Mouse (Mus musculus) forebrain, embryonic 13.5 days (tissue): Measurements from ENCODE around the gene Gtpbp6. TPM values are rescaled to one million over a fixed set of nuclear protein-coding genes. Genes with fewer than 3 reads are reported as not detected.
"Not testable (repeated sequence)": the region's sequence is repeated elsewhere in the genome, so short reads cannot be mapped to it uniquely, and the experiment has no call there.

ENCODE experiments used
- ATAC-seq: fragments of 200-750 bp; cut with Nextera tagmentation; 2 replicates; pipeline ENCODE4 v1.8.0; 2017
- H3K27ac ChIP-seq: fragments of 300-500 bp; sonication (generic); 2 replicates; pipeline ENCODE4 v1.5.1; 2015; ENCODE audit warnings: inconsistent platforms, mild to moderate bottlenecking, moderate library complexity
- H3K27me3 ChIP-seq: fragments of 300-500 bp; sonication (generic); 2 replicates; pipeline ENCODE4 v1.6.1; 2015; ENCODE audit warnings: mild to moderate bottlenecking, inconsistent platforms
- H3K36me3 ChIP-seq: fragments of 300-500 bp; sonication (generic); 2 replicates; pipeline ENCODE4 v1.6.1; 2015; ENCODE audit warnings: mild to moderate bottlenecking, inconsistent platforms; ENCODE audit not compliant: poor library complexity, severe bottlenecking
- H3K4me1 ChIP-seq: fragments of 300-500 bp; sonication (generic); 2 replicates; pipeline ENCODE4 v1.6.1; 2015; ENCODE audit warnings: inconsistent platforms
- H3K4me2 ChIP-seq: fragments of 300-500 bp; sonication (generic); 2 replicates; pipeline ENCODE4 v1.6.1; 2015; ENCODE audit warnings: inconsistent platforms, mild to moderate bottlenecking, moderate library complexity
- H3K4me3 ChIP-seq: fragments of 300-500 bp; sonication (generic); 2 replicates; pipeline ENCODE4 v1.5.1; 2015; ENCODE audit warnings: mild to moderate bottlenecking, inconsistent platforms
- H3K9ac ChIP-seq: fragments of 300-500 bp; sonication (generic); 2 replicates; pipeline ENCODE4 v1.6.1; 2015; ENCODE audit warnings: mild to moderate bottlenecking, inconsistent platforms
- H3K9me3 ChIP-seq: fragments of 300-500 bp; sonication (generic); replicated peaks from 2 replicates; pipeline ENCODE4 v1.6.1; 2016; ENCODE audit warnings: inconsistent platforms
- WGBS: fragments of 180-500 bp; shearing (Covaris S2); methylation state at CpG from one replicate; pipeline ENCODE4 v1.1.7; 2015; 5-methylcytosine and 5-hydroxymethylcytosine counted together
- polyA plus RNA-seq: library from polyadenylated mRNA; unstranded; fragments of >200 nt; fragmentation: Nextera tagmentation; extraction: Ambion mirVana; gene quantifications from 2 replicates; pipeline ENCODE4 v1.2.1, GENCODE M21; 2015

The Gtpbp6 gene
- 39.1 and 45.2 TPM in 2 replicates for polyA plus RNA-seq

DNA sequence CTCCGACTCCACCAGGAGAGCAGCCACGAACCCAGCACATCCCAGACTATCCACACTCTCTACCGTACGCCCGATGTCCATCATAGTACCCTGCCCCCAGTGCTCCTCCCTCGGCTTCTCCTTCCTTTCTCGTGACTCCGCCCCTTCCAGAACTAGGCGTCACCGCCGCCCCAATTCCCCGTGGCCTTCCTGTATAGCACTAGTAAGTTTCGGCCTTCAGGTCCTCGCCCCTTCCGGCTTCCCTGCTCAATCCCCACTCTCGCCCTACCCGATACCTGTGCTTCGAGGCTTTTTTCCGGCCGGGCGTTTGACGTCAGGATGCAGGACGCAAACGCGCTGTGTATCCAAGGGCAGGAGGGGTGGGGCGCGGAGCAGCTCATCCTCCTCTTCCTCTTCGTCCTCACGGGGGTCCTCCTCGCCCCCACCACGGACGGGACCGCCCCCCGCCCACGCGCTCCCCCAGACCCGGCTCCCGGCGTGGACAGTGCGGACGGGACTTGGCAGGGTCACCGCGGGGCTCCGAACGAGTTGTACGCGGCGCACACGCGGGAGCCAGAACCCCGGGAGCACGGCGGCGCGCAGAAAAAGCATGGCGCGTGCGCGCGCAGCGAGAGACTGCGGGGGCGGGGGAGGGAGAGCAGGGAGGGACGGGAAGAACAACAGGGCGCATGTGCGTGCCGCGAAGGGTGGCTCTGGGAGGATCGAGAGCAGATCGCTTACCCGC, at the start of gene Gtpbp6:
Gtpbp6 (minus strand) TSS at position 617 of the 724 bp plus-strand sequence.
- ATAC-seq: peak; percentile 79
- H3K4me2 ChIP-seq: peak within 1 kb of the TSS; percentile 90
- peaks cover 21% of the 10 kb centered on the region for H3K4me1 ChIP-seq
- H3K36me3 ChIP-seq: peaks cover 48% of the 10 kb centered on the region
- H3K27me3 ChIP-seq: no peaks in the 10 kb centered on the region
- H3K9ac ChIP-seq: peak within 1 kb of the TSS; percentile 81
- under 1% methylated on average over 71 of the region's 71 CpGs for WGBS
- H3K27ac ChIP-seq: peak within 1 kb of the TSS; percentile 94
- H3K9me3 ChIP-seq: no peaks in the 10 kb centered on the region
- peak within 1 kb of the TSS; percentile 80 for H3K4me3 ChIP-seq

DNA sequence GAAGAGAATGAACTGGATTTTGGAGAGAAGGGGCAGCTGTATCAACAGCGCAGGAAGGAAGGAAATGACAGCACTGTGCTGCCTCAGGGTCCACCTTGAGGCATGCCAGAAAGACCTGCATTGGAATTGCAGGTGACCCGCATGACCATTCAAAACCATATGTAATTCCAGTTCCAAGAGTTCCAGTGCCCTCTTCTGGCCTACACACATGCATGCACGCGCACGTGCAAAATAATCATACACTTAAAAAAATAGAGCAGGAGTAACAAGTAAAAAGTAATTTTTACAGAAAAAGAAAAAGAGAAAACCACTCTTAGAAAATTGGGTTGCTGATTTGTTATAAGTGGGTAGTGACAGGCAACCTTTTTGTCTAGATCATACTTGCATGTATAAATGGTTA, 35.0 kb upstream of the Gtpbp6 start:
- no peak for ATAC-seq
- no peak overlapping the region for H3K4me2 ChIP-seq
- no peaks in the 10 kb centered on the region for H3K4me1 ChIP-seq
- no peaks in the 10 kb centered on the region for H3K9me3 ChIP-seq
- no peak overlapping the region for H3K27ac ChIP-seq
- 92% methylated on average over 5 of the region's 5 CpGs for WGBS
- H3K27me3 ChIP-seq: no peaks in the 10 kb centered on the region
- peaks cover 69% of the 10 kb centered on the region for H3K36me3 ChIP-seq
- H3K9ac ChIP-seq: no peak overlapping the region
- no peak overlapping the region for H3K4me3 ChIP-seq

DNA sequence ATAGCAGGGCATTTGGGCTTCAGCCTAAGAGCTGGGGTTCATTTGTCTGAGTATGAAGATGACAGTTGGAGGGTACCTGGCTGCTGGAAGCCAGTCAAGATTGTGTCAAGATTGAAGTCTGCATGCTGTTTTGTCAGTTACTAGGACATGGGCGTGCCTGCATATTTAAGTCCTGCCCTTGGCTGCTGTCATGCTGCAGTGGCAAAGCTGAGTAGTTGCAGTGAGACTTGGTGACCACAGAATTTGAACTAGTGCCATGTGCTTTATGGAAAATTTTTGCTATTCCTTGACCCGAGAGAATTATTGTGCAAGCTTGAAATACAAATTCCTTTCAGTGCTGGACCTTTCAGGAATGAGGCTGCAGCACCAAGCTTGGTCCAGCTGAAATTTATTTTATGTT, 34.3 kb upstream of the Gtpbp6 start:
- H3K9ac ChIP-seq: no peak overlapping the region
- no peaks in the 10 kb centered on the region for H3K27me3 ChIP-seq
- no peak for ATAC-seq
- peaks cover under 1% of the 10 kb centered on the region; the same call in 1 of the 2 replicates for H3K4me1 ChIP-seq
- H3K27ac ChIP-seq: no peak overlapping the region
- no peak overlapping the region for H3K4me3 ChIP-seq
- no peaks in the 10 kb centered on the region for H3K9me3 ChIP-seq
- H3K4me2 ChIP-seq: no peak overlapping the region
- H3K36me3 ChIP-seq: peaks cover 62% of the 10 kb centered on the region
- WGBS: 90% methylated on average over 2 of the region's 2 CpGs

DNA sequence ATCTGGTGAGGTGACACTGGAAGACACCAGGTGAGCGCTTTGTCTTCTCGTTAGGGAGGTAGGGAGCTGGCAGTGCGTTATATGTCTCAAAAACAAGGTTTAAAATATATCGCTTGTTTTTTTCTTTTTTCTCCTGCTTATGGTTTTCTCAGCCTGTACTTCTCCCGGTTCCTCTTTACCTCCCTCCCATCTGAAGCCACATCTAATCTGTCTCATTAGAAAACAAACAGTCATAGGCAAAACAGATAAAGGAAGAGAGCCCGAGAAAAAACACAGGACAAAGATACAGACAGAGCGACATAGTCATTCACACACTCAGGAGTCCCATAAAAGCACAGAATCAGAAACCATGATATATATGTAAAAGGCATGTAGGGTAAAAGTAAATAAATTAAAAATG, 32.4 kb upstream of the Gtpbp6 start:
- H3K4me1 ChIP-seq: peaks cover 12% of the 10 kb centered on the region
- H3K27ac ChIP-seq: no peak overlapping the region
- H3K4me2 ChIP-seq: no peak overlapping the region
- no peak overlapping the region for H3K4me3 ChIP-seq
- no peak overlapping the region for H3K9ac ChIP-seq
- WGBS: 92% methylated on average over 7 of the region's 7 CpGs
- H3K27me3 ChIP-seq: no peaks in the 10 kb centered on the region
- no peaks in the 10 kb centered on the region for H3K9me3 ChIP-seq
- ATAC-seq: no peak
- H3K36me3 ChIP-seq: peaks cover 46% of the 10 kb centered on the region

DNA sequence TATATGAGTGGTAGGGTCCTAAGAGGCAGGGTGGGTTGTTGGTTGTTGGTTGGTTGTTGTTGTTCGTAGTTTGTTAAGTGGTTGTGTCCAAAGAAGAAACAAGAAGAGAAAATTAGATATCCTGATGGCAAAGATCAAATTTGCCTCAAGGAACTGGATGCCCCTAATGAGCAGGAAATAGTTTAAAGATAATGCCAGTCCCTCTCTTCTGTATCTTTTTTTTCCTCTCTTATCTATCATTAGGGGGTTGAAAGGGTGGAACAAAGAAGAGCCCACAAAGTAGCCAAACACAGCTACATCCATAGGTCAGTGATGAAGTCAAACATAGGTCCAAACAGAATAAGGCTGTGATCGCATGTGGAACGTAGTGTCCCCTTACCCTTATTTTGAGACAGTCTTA, 31.3 kb upstream of the Gtpbp6 start:
- Histone ChIP-seq H3K9ac (no peak overlapping the region), H3K4me3 (no peak overlapping the region), H3K27ac (no peak overlapping the region), H3K27me3 (no peaks in the 10 kb centered on the region), H3K4me1 (peaks cover 12% of the 10 kb centered on the region), H3K4me2 (no peak overlapping the region), H3K36me3 (peaks cover 36% of the 10 kb centered on the region), H3K9me3 (no peaks in the 10 kb centered on the region)
- ATAC-seq: no peak
- WGBS: 90% methylated on average over 3 of the region's 3 CpGs

DNA sequence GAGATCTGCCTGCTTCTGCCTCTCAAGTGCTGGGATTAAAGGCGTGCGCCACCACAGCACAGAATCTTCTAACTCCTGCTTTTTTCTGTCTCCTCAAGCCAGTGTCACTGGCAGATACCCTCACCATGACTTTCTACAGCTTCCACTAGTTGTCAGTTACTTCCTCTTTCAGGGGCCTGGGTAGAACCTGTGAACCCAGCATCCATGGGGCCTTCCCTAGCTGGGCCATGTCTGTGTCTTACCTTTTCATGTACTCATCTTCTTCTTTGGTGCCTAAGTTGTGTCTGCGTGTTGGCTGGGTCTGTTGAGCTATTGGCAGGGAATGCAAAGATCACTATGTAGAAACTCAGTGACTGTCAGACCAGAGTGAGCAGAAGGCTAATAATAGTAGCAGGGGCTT, 29.8 kb upstream of the Gtpbp6 start:
- peaks cover 23% of the 10 kb centered on the region for H3K36me3 ChIP-seq
- H3K9me3 ChIP-seq: no peaks in the 10 kb centered on the region
- 98% methylated on average over 3 of the region's 3 CpGs for whole genome bisulfite sequencing
- no peak overlapping the region for H3K27ac ChIP-seq
- no peaks in the 10 kb centered on the region for H3K27me3 ChIP-seq
- no peak overlapping the region for H3K9ac ChIP-seq
- H3K4me1 ChIP-seq: peaks cover 12% of the 10 kb centered on the region
- H3K4me3 ChIP-seq: no peak overlapping the region
- no peak for ATAC-seq
- no peak overlapping the region for H3K4me2 ChIP-seq

DNA sequence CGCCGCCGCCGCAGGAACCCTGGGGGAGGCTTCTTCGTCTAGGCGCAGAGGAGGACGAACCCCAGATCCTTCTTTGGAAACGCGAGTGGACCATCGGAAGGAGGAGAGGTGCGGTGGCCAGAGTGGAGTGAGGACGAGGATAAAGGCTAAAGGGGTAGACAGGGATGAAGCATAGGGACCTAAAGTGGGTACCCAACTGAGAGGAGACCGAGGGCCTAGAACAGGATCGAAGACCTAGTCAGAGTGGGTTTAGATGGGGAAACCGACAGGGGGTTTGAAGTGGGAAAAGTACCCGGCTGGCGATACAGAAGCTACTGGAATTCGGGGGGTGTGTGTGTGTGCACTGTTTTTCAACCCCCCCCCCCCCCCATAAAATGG, 28.1 kb upstream of the Gtpbp6 start:
- peak; percentile 58 for ATAC-seq

DNA sequence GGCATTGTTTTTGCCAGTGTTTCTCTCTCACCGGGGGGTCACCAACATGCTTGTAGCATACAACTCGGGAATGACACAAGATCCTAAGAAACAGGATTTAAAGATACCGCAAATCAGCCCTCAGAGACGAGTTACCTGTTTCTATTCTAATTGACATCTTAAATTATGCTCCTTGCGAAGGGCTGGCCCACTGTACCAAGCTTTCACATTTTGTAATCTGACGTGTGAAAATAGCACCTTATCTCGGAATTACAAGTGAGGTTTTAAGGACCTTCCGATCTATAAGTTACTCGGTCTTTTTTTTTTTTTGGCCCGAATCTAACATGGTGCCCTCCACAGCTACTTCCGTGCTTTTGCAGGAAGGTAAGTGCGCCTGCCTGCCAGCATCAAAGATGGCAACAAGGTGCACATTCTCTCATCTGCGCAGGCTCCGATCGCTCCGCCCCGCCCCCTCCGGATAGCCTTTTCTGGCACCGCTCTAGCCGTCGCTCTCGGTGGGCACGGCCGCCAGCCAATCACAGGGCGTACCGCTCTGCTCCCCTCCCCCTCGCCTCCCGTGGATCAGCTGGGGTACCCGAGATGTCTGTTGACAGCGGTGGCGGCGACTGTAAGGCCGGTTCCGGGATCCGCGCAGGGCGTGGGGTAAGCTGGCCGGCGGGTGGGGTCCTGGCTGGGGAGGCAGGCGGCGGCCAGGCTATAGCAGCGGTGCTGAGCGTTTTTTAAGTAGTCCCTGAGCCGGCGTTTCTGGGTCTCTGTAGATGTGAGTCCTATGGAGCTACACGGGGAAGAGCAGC, 27.5 kb upstream of the Gtpbp6 start, which contains the start of gene Chfr:
Chfr (plus strand) TSS at position 550 of the 794 bp plus-strand sequence.
- ATAC-seq: peak; percentile 99
- Histone ChIP-seq H3K4me3 (peak within 1 kb of the TSS; percentile 74), H3K9me3 (no peaks in the 10 kb centered on the region), H3K4me1 (peaks cover 12% of the 10 kb centered on the region), H3K9ac (peak within 1 kb of the TSS; percentile 84), H3K27ac (peak within 1 kb of the TSS; percentile 69), H3K27me3 (no peaks in the 10 kb centered on the region), H3K36me3 (peaks cover 15% of the 10 kb centered on the region), H3K4me2 (peak within 1 kb of the TSS; percentile 78)
- WGBS: 4% methylated on average over 46 of the region's 46 CpGs

More for the DNA sequence above, 28.1 kb upstream of the Gtpbp6 start:
- WGBS: 5% methylated on average over 18 of the region's 18 CpGs
- Histone ChIP-seq H3K36me3 (peaks cover 12% of the 10 kb centered on the region; the same call in 1 of the 2 replicates), H3K9me3 (no peaks in the 10 kb centered on the region), H3K27ac (peak overlapping the region; percentile 69), H3K4me3 (peak overlapping the region; percentile 74), H3K27me3 (no peaks in the 10 kb centered on the region), H3K4me2 (peak overlapping the region; percentile 78), H3K9ac (peak overlapping the region; percentile 84), H3K4me1 (peaks cover 12% of the 10 kb centered on the region)

DNA sequence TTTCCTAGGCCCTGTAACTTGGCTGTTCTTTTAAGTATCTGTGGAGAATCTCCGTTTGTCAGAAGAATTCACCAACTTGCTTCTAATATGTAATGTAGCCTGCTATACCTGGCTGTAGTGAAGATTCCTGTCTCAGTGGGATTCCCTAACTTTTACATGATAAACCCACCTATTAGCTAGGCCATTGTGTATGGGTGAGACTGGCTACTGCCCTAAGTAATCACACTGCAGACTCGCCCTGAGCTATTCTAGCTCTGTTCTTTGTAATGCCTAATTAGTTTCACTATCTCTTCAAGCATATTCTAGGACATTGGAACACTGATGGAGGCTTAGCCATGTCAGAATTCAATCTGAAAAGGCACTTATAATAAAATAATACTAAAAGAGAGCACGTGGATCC, 14.4 kb upstream of the Gtpbp6 start:
- H3K27me3 ChIP-seq, H3K4me2 ChIP-seq, ATAC-seq, H3K9ac ChIP-seq, H3K4me3 ChIP-seq, H3K9me3 ChIP-seq, H3K27ac ChIP-seq, H3K4me1 ChIP-seq: not testable (repeated sequence)
- peaks cover 73% of the 10 kb centered on the region for H3K36me3 ChIP-seq
- WGBS: 83% methylated on average over 3 of the region's 3 CpGs

DNA sequence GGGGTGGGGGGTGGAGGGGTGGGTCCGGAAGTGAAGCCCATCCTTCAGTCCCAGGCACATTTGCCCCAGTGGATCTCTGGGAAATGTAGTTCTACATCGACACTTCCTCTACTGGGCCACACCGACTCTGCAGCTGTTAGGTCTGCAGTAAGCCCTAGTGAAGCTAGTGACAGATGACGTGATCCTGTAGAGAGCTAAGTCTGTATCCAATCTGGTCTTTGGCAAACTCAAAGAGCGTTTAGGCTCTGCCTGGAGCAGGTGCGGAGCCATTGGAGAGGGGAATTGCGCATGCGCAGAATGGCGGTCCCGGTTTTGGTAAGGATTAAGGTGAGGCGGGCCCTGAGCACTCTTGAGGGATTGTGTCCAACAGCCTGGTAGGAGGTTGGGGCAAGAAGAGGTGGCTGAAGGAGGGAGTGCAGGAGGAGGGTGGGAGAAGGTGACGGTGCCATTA, 2.0 kb upstream of the Gtpbp6 start, which contains the start of gene Zfp605:
Zfp605 (plus strand) TSS at position 102 of the 451 bp plus-strand sequence.
- peak; percentile 80 for ATAC-seq
- under 1% methylated on average over 12 of the region's 12 CpGs for WGBS
- Histone ChIP-seq H3K4me3 (peak within 1 kb of the TSS; percentile 63), H3K4me1 (peaks cover 21% of the 10 kb centered on the region), H3K27me3 (no peaks in the 10 kb centered on the region), H3K9me3 (no peaks in the 10 kb centered on the region), H3K36me3 (peaks cover 44% of the 10 kb centered on the region), H3K4me2 (peak within 1 kb of the TSS; percentile 75), H3K9ac (peak within 1 kb of the TSS; percentile 76), H3K27ac (peak within 1 kb of the TSS; percentile 94)

DNA sequence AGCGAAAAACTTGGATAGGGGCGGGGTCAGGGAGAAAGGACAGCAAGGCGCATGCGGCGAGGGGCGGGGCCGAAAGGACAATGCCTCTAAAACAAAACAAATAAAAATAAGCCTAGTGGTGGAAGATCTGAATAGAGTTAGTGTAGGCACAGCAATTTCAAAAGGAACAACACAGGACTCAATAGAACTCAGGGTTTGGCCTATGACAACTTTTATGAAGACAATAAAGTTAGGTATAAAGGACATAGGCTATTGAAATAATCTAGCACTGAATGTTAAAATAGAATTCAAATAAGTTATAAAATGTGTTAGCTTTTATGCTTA, 270 bp upstream of the Gtpbp6 start:
- H3K9ac ChIP-seq: no peak overlapping the region

DNA sequence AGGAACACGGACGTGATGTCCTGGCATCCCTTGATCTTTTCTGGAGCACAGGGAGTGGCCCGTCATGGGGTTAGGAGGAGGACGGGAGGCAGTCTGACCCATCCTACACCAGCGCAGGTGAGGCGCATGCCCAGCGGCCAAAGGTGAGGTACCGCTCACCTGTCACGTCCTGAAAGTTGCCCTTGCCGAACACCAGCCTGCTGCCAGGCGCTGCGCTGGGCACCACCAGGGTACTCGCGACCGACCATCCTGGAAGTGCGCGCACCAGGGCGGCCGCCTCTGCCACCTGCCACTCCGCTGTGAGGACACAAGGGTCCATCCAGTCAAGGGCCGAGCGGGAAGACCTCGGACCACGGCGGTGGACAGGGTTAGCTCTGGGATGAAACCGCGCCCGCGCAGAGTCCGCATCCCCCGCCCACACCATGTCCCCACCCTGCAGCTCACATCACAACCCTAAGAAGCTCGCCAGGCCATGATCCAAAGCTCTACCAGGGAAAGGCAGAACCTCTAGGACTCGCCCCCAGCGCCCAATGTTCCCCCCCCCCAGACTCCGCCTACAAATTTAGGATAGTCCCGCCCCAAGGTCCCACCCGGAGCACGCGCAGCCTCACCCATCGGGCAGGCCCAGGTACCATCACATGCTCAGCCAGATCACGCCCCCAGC, 964 bp downstream of the Gtpbp6 start:
- 15% methylated on average over 39 of the region's 41 CpGs for WGBS
- Histone ChIP-seq H3K27ac (peak overlapping the region; percentile 94), H3K9me3 (no peaks in the 10 kb centered on the region), H3K27me3 (no peaks in the 10 kb centered on the region), H3K36me3 (peaks cover 49% of the 10 kb centered on the region), H3K9ac (peak overlapping the region; percentile 81), H3K4me1 (peaks cover 23% of the 10 kb centered on the region), H3K4me2 (peak overlapping the region; percentile 90), H3K4me3 (peak overlapping the region; percentile 80)
- ATAC-seq: peak; percentile 12

More for the DNA sequence above, 270 bp upstream of the Gtpbp6 start:
- no peaks in the 10 kb centered on the region for H3K9me3 ChIP-seq
- H3K4me1 ChIP-seq: peaks cover 21% of the 10 kb centered on the region
- H3K4me3 ChIP-seq: peak overlapping the region; percentile 80
- WGBS: 0% methylated on average over 7 of the region's 7 CpGs
- peaks cover 48% of the 10 kb centered on the region for H3K36me3 ChIP-seq
- ATAC-seq: no peak
- 0 out of 2 replicates have a peak overlapping the region, but pooled peaks have one; percentile 94 for H3K27ac ChIP-seq
- peak overlapping the region; percentile 90 for H3K4me2 ChIP-seq
- no peaks in the 10 kb centered on the region for H3K27me3 ChIP-seq
